Mouse (Mus musculus) CH12.LX (cell line): Measurements from ENCODE around the gene Grk5. TPM values are rescaled to one million over a fixed set of nuclear protein-coding genes. Genes with fewer than 3 reads are reported as not detected.

Source experiments
- DNase-seq: peaks from one replicate; pipeline ENCODE4 v3.0.0-alpha.2; 2013; ENCODE audit errors: extremely low read depth
- H3K27ac ChIP-seq: 2 replicates; pipeline ENCODE4 v1.5.1; 2012; ENCODE audit warnings: low read depth, mild to moderate bottlenecking, control low read depth, moderate library complexity; ENCODE audit not compliant: insufficient read depth
- H3K27me3 ChIP-seq: replicated peaks from 2 replicates; pipeline ENCODE3; 2012; ENCODE audit warnings: inconsistent platforms
- H3K36me3 ChIP-seq, 2 experiments: replicated peaks in 1 of 2; 2 replicates each; pipeline versions ENCODE3 to v1.6.1; 2012; ENCODE audit warnings: inconsistent platforms in 1 of 2, low read length in 1 of 2, mild to moderate bottlenecking in 1 of 2, mixed read lengths in 1 of 2, moderate library complexity in 1 of 2; ENCODE audit not compliant: control insufficient read depth in 1 of 2, insufficient read depth in 1 of 2
- H3K4me1 ChIP-seq, 2 experiments: 2 replicates each; pipeline ENCODE4 v1.6.1; 2012; ENCODE audit warnings: inconsistent platforms in 1 of 2, moderate library complexity in 1 of 2; ENCODE audit not compliant: insufficient read depth in 2 of 2, control insufficient read depth in 1 of 2
- H3K4me2 ChIP-seq: 2 replicates; pipeline ENCODE4 v1.6.1; 2012; ENCODE audit warnings: low read depth, mild to moderate bottlenecking, control low read depth; ENCODE audit not compliant: poor library complexity, insufficient read depth, severe bottlenecking
- H3K4me3 ChIP-seq, 3 experiments: fragments of 150-350 bp in 1 of 3; sonication (generic) in 1 of 3; replicated peaks in 1 of 3; 2 replicates each; pipeline versions ENCODE3 to v1.5.1; 2011 to 2012; ENCODE audit warnings: low read depth in 2 of 3, low read length in 2 of 3, mild to moderate bottlenecking in 2 of 3, moderate library complexity in 2 of 3, control low read depth in 1 of 3, improper control_type of control experiment in 1 of 3, inconsistent platforms in 1 of 3, mixed read lengths in 1 of 3; ENCODE audit not compliant: poor library complexity in 1 of 3
- H3K79me2 ChIP-seq: replicated peaks from 2 replicates; pipeline ENCODE4 v1.6.1; 2012; ENCODE audit warnings: mild to moderate bottlenecking, moderate library complexity; ENCODE audit not compliant: control insufficient read depth, poor library complexity, insufficient read depth, severe bottlenecking; ENCODE audit errors: extremely low read depth
- H3K9ac ChIP-seq: 2 replicates; pipeline ENCODE4 v1.6.1; 2012; ENCODE audit warnings: low read depth, mild to moderate bottlenecking, control low read depth, moderate library complexity; ENCODE audit not compliant: insufficient read depth
- H3K9me3 ChIP-seq: replicated peaks from 2 replicates; pipeline ENCODE3; 2012; ENCODE audit warnings: low read length, inconsistent platforms, mixed read lengths
- CTCF ChIP-seq, 2 experiments: IDR thresholded peaks in 1 of 2; conservative IDR thresholded peaks in 1 of 2; 2 replicates each; pipeline ENCODE4 v1.5.1; 2011 to 2012; ENCODE audit warnings: low read depth in 2 of 2, low read length in 2 of 2, improper control_type of control experiment in 1 of 2, inconsistent platforms in 1 of 2, mild to moderate bottlenecking in 1 of 2, moderate library complexity in 1 of 2
- ELF1 ChIP-seq: IDR thresholded peaks from 2 replicates; pipeline ENCODE4 v1.6.1; 2014; ENCODE audit warnings: low read depth, mild to moderate bottlenecking, inconsistent platforms, low read length, improper control_type of control experiment
- EP300 ChIP-seq: IDR thresholded peaks from 2 replicates; pipeline ENCODE4 v1.6.1; 2011; ENCODE audit warnings: low read length, improper control_type of control experiment
- IRF4 ChIP-seq: IDR thresholded peaks from 2 replicates; pipeline ENCODE4 v1.6.1; 2014; ENCODE audit warnings: low read depth, mild to moderate bottlenecking, inconsistent platforms, low read length, improper control_type of control experiment
- PAX5 ChIP-seq: IDR thresholded peaks from 2 replicates; pipeline ENCODE4 v1.6.1; 2012; ENCODE audit warnings: low read length, inconsistent platforms, mixed read lengths
- POLR2A ChIP-seq: IDR thresholded peaks from 2 replicates; pipeline ENCODE4 v1.6.1; 2011; ENCODE audit warnings: low read depth, mild to moderate bottlenecking, improper control_type of control experiment, low read length
- POLR2AphosphoS2 ChIP-seq: IDR thresholded peaks from 2 replicates; pipeline ENCODE4 v1.6.1; 2011; ENCODE audit warnings: low read depth, low read length, improper control_type of control experiment
- RAD21 ChIP-seq: IDR thresholded peaks from 2 replicates; pipeline ENCODE4 v1.6.1; 2011; ENCODE audit warnings: low read depth, mild to moderate bottlenecking, low read length, improper control_type of control experiment, moderate library complexity
- SMC3 ChIP-seq: IDR thresholded peaks from 2 replicates; pipeline ENCODE4 v1.6.1; 2011; ENCODE audit warnings: low read depth, low read length, improper control_type of control experiment
- TBP ChIP-seq: conservative IDR thresholded peaks from 2 replicates; pipeline ENCODE4 v1.6.1; 2011; ENCODE audit warnings: low read depth, low read length, improper control_type of control experiment
- TCF12 ChIP-seq: IDR thresholded peaks from 2 replicates; pipeline ENCODE4 v1.6.1; 2014; ENCODE audit warnings: low read depth, mild to moderate bottlenecking, inconsistent platforms, low read length, improper control_type of control experiment
- dilution Hi-C: fragments of 300-500 bp; cut with MboI; formaldehyde crosslinking; loops from 2 replicates; pipeline ENCODE4 v1.14.3; 2020; ENCODE audit warnings: low sequenced_read_pairs; ENCODE audit not compliant: extremely low pct_unique_long_range_greater_than_20kb, extremely low pct_ligation_motif_present
- in situ Hi-C: fragments of 300-500 bp; cut with MboI; formaldehyde crosslinking; loops from 3 replicates; pipeline ENCODE4 v1.14.3; 2019; ENCODE audit warnings: low sequenced_read_pairs, low pct_ligation_motif_present, low pct_unique_long_range_greater_than_20kb, mixed read lengths
- polyA plus RNA-seq: library from polyadenylated mRNA; unstranded; fragments of >175 nt; gene quantifications from 2 replicates; pipeline ENCODE4 v1.2.1, GENCODE M21; 2012; ENCODE audit warnings: low read depth; ENCODE audit not compliant: insufficient read length
- total RNA-seq, 2 experiments: library from RNA; depleted of rRNA; stranded (reverse); fragments of 300-350 nt in 1 of 2; fragments of >200 nt in 1 of 2; gene quantifications; 2 replicates each; pipeline ENCODE4 v1.2.3; 2012 to 2014

Gene Grk5
- total and polyA plus RNA-seq, 3 experiments: 5.7 to 11.5 (median 7.6) TPM

DNA sequence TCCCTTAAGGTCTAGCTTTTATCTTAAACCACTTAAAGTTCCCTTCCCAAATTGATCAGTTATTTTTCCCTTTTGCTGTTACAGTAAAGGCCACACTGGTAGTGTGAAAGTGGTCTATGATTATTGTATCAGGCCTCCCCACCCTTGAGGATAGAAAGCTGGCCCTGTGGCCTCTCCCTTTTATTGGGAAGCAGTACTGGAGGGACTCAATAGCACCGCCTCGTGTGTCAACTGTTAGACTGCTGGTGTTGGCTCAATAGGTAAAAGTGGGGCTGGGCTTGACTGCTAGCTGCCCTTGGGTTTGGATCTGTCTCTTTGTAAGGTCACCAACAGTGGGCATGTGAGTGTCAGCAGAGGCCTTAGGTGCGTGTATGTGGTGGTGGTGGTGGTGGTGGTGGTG lies 174.8 kb downstream of the Grk5 start:
- no peaks in the 10 kb centered on the region for H3K79me2 ChIP-seq
- no peaks in the 10 kb centered on the region for H3K27me3 ChIP-seq
- H3K4me1 ChIP-seq: peaks cover 0 to 6% of the 10 kb centered on the region in 2 experiments; a peak in 1 of 4 replicates
- H3K9ac ChIP-seq: no peak overlapping the region
- TF ChIP-seq ELF1: no peak
- TF ChIP-seq TCF12: no peak
- H3K36me3 ChIP-seq: peaks cover 2 to 35% of the 10 kb centered on the region in 2 experiments
- no peak for DNase-seq
- H3K4me2 ChIP-seq: no peak overlapping the region
- dilution Hi-C loops (no loop called here), in situ Hi-C loops (no loop called here)
- no peaks in the 10 kb centered on the region for H3K9me3 ChIP-seq
- no peak overlapping the region for H3K4me3 ChIP-seq
- no peak overlapping the region for H3K27ac ChIP-seq

DNA sequence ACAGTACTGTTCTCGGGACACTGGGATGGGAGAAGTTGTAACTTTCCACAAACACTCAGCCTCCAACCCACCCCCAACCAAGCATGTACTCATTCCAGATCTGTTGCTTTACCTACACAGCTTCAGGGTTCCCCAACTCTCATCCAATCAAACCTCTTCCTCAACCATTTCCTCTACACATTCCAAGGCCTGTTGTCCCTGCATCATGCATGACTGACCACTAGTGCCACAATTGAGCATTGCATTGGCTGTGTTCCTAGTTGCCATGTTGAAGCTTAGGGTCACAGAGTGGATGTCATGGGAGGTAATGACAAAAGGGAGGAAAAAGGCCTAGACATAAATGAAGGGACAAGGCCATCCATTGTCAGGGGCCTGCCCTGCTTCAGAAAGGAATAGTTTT lies 175.5 kb downstream of the Grk5 start:
- H3K9ac ChIP-seq: no peak overlapping the region
- DNase-seq: no peak
- peaks cover 2 to 34% of the 10 kb centered on the region in 2 experiments for H3K36me3 ChIP-seq
- H3K27me3 ChIP-seq: no peaks in the 10 kb centered on the region
- no peaks in the 10 kb centered on the region for H3K79me2 ChIP-seq
- TF ChIP-seq CTCF (conservative IDR thresholded peaks at IDR 0.05 in 1 of 2, IDR thresholded peaks at IDR 0.05 in 1 of 2; ENCODE audit: low read depth in 2 of 2, low read length in 2 of 2) (peak in 1 of 2 experiments; percentile 14; a peak in 2 of 4 replicates), RAD21 (peak; percentile 19), PAX5 (no peak)
- H3K4me2 ChIP-seq: no peak overlapping the region; the same call in 1 of the 2 replicates
- no peak overlapping the region for H3K27ac ChIP-seq
- no peaks in the 10 kb centered on the region for H3K9me3 ChIP-seq
- H3K4me1 ChIP-seq: peaks cover 0 to under 1% of the 10 kb centered on the region in 2 experiments; a peak in 1 of 4 replicates
- H3K4me3 ChIP-seq: no peak overlapping the region
- dilution Hi-C loops: no loop called here
- in situ Hi-C loops: no loop called here

- H3K36me3 ChIP-seq: peaks cover 23 to 71% of the 10 kb centered on the region in 2 experiments
- H3K4me2 ChIP-seq: no peak overlapping the region
- DNase-seq: no peak
- H3K9ac ChIP-seq: no peak overlapping the region
- TF ChIP-seq SMC3 (no peak), POLR2A (no peak), POLR2AphosphoS2 (no peak), IRF4 (no peak), EP300 (no peak), RAD21 (no peak), TBP (no peak)
- peaks cover 6% of the 10 kb centered on the region in 2 experiments for H3K4me1 ChIP-seq
- H3K27me3 ChIP-seq: no peaks in the 10 kb centered on the region
- H3K4me3 ChIP-seq: no peak overlapping the region
- no peaks in the 10 kb centered on the region for H3K9me3 ChIP-seq
- in situ Hi-C loops (no loop called here), dilution Hi-C loops (no loop called here)
- H3K79me2 ChIP-seq: no peaks in the 10 kb centered on the region
- no peak overlapping the region for H3K27ac ChIP-seq
These were observed 189.1 kb downstream of the Grk5 start for GRCm38 (mm10) chr19:61078622-61079021.
